Mouse (Mus musculus): ENCODE results near the gene Slc25a23. TPM values are rescaled to one million over a fixed set of nuclear protein-coding genes. Genes with fewer than 3 reads are reported as not detected.

The Slc25a23 gene
- total RNA-seq (2021): 100 to 1,000 TPM; 347 to 354 TPM

DNA sequence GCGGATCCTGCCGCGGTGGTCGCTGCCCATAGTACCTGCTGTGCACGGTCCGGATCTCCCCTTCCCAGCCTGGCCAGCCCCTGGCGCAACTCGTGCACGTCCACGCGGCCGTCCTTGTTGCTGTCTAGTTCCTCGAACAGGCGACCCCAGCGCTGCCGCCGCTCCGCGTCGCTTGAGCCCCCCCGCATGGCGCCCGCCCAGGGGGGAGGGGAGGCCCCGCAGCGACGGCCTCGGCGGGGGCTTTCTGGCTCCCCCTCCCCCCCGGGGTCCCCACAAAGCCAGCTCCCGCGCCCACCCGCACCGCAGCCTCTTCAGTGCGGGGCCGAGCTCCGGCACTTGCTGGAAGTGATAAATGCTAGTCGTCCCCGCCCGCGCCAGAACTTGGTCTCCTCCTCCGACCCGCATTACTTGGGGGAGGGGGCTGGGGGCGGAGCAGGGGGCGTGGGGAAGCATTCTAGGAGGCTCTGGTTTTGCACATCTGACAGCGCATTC is at the start of gene Slc25a23:
Gene Slc25a23, minus strand, starts transcription at position 378 of the 492 bp plus-strand sequence.
- intact Hi-C loops (cut with DNase I): no loop called here
- peak; percentile 76 for DNase-seq (ENCODE audit: low spot score in 2 of 2)

DNA sequence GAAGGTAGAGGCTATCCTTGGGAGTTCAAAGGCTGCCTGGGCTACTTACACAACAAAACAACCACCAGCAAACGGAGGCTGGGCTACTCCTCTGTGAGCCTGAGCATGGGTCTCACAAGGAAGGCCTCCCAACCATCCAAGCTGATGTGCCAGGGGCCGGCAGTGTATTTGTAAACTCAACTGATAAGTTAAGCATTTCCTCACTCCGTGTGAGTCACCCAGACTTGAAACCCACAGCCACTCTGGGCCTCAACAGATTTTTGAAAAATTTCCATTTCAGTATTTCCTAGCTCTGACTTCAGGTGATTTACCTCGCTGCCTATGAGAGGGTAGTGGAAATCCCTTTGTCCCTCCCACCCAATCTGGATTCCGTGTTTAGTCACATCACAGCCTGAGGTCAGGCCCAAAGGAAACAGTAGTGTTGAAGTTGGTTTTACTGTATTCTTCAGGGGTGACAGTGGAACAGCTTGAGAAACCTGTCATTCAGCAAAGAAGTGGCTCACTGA is 49.1 kb upstream of the Slc25a23 start:
- intact Hi-C loops (cut with DNase I): no loop called here
- no peak for DNase-seq (ENCODE audit: low spot score in 2 of 2)

DNA sequence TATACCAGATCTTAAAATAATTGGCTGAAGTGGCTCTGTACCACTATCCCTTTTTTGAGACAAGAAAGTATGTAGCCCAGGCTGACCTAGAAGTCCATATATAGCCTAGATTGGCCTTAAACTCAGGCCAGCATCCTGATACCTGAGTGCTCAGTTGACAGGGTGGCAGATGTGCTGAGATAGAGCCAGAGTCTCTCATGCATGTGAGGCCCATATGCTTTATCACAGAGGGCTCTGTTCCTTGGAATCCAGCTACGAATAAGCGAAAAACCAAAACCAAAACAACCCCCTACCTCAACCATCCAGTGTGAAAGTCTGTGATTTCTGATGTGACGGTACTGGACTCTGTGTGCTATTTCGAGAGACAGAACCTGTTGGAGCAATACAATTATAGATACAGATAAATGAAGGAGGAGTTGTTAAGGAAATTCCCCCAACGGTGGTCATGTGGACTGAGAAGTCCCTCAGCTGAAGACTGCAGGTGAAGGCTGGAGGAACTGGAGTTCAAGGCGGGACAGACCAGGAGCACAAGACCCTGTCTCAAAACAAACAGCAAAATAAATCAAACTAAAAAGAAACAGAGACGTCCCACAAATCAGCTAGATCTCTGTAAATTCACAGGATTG is 48.5 kb upstream of the Slc25a23 start:
- intact Hi-C loops (cut with DNase I): no loop called here

DNA sequence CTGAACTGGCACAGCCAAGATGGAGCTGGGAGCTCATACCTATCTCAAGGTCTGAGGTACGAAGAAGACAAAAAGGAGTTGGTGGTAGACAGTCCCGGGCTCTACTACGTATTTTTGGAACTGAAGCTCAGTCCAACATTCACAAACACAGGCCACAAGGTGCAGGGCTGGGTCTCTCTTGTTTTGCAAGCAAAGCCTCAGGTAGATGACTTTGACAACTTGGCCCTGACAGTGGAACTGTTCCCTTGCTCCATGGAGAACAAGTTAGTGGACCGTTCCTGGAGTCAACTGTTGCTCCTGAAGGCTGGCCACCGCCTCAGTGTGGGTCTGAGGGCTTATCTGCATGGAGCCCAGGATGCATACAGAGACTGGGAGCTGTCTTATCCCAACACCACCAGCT is 47.4 kb upstream of the Slc25a23 start:
- intact Hi-C loops (cut with DNase I): no loop called here

More for the DNA sequence above, 48.5 kb upstream of the Slc25a23 start:
- DNase-seq (ENCODE audit: low spot score in 2 of 2): no peak

DNA sequence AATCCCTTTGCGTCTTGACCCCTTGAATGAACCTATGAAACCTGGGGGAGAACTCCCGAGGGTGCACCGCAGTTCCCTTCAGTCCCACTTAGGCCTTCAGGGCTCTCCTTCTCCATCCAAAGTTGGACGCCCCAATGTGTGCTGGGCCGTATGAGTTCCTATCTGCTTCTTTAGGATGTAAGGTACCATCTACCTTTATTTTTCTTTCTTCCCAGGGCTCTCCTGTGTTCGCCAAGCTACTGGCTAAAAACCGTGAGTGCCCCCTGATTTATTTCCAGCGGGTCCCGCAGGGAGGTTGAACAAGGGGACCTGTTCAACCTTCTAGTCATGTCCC is 46.3 kb upstream of the Slc25a23 start:
- no peak for DNase-seq (ENCODE audit: low spot score in 2 of 2)
- intact Hi-C loops (cut with DNase I): no loop called here

More for the DNA sequence above, 47.4 kb upstream of the Slc25a23 start:
- DNase-seq (ENCODE audit: low spot score in 2 of 2): no peak

DNA sequence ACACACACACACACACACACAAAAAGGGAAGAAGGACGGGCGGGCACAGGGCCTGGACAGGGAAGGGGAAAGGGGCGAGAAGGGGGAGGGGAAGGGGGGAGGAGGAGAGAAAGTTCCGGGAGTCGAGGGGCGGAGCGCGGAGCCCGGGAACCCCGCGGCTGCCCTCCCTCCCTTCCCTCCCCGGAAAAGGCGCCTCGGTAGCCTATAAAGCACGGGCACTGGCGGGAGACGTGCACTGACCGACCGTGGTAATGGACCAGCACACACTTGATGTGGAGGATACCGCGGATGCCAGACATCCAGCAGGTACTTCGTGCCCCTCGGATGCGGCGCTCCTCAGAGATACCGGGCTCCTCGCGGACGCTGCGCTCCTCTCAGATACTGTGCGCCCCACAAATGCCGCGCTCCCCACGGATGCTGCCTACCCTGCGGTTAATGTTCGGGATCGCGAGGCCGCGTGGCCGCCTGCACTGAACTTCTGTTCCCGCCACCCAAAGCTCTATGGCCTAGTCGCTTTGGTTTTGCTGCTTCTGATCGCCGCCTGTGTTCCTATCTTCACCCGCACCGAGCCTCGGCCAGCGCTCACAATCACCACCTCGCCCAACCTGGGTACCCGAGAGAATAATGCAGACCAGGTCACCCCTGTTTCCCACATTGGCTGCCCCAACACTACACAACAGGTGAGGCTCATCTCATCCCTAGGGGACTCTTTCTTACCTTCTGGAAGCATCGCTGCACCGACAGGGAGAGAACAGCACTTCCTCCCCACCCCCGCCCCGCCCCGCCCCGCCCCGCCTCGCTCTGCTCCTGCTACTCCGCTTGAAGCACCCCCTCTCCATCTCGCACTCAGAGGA is 45.7 kb upstream of the Slc25a23 start, which contains the start of gene Tnfsf9:
Gene Tnfsf9, plus strand, starts transcription at position 145 of the 854 bp plus-strand sequence.
- peak; percentile 11 to 32 for DNase-seq (ENCODE audit: low spot score in 2 of 2)
- intact Hi-C loops (cut with DNase I): no loop called here

DNA sequence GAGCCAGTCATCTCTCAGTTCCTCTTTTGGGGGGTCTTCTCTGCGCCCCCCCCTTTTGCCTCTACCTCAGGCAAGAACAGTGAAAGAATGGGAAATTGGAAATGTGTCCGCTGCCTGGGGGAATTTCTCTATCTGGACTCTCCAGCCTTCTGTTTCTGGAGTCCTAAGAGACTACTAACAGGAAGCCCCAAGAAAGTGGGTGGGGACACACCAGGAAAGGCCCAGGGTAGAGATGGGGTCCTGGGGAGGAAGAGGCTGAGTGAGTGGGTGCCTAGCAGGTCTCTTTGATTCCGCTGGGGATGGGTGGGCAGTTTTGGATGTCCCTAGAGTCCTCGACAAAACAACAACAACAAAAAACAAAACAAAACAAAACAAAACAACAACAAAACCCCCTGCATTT is 44.8 kb upstream of the Slc25a23 start:
- intact Hi-C loops (cut with DNase I): no loop called here
- DNase-seq (ENCODE audit: low spot score in 2 of 2): no peak

DNA sequence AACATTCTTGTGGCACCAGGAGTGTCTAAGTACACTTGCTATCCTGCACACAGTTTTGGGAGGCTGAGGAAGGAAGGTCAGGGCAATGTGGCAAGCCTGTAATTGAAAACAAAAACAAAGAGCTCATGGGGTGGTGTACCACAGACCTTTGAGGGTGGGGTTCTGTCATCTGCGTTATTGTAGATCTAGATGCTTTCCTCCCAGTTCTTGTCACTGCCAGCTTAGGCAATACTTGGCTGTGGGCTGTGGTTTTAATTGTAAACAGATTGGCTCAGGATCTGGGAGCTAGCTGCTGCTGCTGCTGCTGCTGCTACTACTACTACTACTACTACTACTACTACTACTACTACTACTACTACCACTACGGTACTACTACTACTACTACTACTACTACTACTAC is 42.6 kb upstream of the Slc25a23 start:
- no peak for DNase-seq (ENCODE audit: low spot score in 2 of 2)
- intact Hi-C loops (cut with DNase I): no loop called here

DNA sequence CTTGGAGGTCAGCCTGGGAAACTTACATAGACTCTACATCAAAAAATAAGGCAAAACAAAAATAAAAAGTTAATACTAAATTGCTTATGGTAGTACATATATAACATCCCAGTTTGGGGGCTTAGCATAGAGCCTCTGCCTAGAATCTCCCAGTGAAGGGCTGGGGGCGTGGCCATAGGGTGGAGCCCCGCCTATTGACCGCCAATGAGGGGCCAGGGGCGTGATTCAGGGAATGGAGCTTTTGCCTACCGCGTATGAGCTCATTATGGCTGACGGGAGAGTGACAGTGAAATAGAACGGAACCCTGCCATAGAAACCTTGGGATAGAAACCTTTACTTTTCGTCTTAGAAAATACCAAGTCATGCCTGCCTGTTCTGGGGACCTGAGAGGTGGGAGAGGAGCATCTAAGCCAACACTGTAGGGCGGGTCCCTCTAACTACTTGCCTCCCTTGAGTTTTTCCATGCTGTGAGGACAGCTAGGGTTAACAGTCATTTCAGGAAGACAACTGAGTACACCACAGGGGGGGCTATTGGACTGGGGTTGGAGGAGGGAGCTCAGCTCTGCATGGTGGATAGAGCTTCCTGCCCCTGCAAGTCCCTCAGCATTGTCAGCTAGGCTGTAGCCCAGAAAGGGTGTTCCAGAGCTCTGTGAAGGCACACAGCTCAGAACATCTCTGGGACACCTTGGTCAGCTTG is 40.1 kb upstream of the Slc25a23 start:
- intact Hi-C loops (cut with DNase I): loop anchor here (5.0 kb wide), 1 partner anchor 233 kb away; no protein-coding TSS in a partner anchor
- no peak for DNase-seq (ENCODE audit: low spot score in 2 of 2)

DNA sequence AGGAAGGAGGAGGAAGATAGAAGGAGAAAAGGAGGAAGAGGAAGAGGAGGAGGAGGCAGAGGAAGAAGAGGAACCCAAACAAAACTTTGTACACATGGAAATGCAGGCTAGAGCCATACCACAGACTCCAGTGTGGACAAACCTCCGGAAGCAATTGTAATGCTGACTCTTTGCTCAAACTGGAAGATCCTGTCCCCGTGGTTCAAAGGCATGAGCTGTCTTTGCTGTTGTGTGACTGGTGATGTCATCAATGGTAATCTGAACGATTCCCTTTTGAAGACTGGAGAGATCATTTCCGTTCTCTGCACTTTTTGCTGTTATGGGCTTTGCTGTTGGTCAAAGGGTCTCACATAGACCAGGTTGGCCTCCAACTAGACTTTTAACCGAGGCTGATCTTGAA is 38.7 kb upstream of the Slc25a23 start:
- no peak for DNase-seq (ENCODE audit: low spot score in 2 of 2)
- intact Hi-C loops (cut with DNase I): loop anchor here (5.0 kb wide), 1 partner anchor 234 kb away; no protein-coding TSS in a partner anchor

DNA sequence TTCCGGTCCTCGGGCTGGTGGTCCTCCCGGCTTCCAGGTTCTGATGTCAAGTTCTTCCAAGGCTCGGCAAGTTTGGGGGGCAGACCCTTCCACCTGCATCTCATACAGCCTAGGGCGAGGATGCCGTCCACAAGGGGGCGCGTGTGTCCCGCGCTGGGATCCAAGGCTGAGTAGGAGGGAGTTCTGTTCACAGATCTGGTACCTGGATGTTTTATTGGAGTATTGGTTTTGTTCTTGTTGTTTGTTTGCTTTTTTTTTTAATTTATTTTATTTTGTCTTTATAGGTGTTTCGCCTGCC is 36.9 kb upstream of the Slc25a23 start:
- intact Hi-C loops (cut with DNase I): loop anchor here (1.0 to 5.0 kb wide), 2 partner anchors 70 to 236 kb away; no protein-coding TSS in a partner anchor
- DNase-seq (ENCODE audit: low spot score in 2 of 2): peak; percentile 70 to 78

DNA sequence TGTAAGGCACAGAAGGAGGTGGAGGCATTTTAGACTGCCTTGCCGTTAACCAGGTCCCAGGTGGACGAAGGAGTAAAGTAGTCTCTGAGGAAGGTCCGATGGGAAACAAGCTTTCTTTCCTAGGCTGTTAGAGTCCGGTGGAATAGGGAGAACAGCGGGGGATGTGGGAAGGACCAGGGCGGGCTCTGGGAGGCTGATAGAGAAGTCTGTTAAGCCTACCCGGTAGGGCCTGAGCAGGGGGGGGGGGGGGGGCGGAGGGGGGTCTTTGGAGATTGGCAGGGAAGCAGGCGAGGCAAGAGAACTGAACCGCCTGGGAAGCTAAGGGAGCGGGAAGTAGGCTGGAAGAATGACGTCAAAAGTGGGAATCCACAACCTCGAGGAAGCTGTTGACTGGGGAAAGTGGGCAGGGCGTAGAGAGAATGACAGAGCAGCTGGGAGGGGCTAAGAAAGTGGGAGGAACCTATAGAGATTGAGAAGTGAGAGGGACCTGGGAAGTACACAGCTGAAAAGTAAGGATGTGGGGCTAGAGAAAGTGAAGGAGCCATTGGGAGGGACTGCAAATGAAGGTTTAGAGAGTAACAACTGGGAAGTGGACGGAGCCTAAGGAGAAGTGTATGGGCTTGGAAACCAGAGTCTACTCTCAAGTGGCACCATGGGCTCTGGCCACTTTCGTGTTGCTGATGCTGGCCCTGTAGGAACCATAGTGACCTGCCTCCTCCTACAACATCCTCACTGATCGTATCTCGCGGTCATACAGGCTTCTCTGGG is 36.4 kb upstream of the Slc25a23 start:
- intact Hi-C loops (cut with DNase I): loop anchor here (1.0 to 5.0 kb wide), 2 partner anchors 70 to 236 kb away; no protein-coding TSS in a partner anchor
- DNase-seq (ENCODE audit: low spot score in 2 of 2): peak in 1 of 2 experiments; percentile 18

DNA sequence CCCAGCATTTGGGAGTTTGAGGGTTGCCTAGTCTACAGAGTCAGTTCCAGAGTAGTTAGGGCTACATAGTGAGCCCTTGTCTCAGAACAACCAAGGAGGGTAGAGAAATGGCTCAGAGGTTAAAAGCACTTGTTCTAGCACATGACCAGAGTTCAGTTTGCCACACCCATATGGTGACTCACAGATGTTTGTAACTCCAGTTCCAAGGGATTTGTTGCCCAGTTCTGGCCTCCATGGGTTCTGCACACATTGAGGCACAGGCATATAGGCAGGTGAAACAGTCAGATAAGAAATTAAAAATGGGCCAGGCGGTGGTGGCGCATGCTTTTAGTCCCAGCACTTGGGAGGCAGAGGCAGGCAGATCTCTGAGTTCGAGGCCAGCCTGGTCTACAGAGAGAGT is 34.6 kb upstream of the Slc25a23 start:
- DNase-seq (ENCODE audit: low spot score in 2 of 2): no peak

DNA sequence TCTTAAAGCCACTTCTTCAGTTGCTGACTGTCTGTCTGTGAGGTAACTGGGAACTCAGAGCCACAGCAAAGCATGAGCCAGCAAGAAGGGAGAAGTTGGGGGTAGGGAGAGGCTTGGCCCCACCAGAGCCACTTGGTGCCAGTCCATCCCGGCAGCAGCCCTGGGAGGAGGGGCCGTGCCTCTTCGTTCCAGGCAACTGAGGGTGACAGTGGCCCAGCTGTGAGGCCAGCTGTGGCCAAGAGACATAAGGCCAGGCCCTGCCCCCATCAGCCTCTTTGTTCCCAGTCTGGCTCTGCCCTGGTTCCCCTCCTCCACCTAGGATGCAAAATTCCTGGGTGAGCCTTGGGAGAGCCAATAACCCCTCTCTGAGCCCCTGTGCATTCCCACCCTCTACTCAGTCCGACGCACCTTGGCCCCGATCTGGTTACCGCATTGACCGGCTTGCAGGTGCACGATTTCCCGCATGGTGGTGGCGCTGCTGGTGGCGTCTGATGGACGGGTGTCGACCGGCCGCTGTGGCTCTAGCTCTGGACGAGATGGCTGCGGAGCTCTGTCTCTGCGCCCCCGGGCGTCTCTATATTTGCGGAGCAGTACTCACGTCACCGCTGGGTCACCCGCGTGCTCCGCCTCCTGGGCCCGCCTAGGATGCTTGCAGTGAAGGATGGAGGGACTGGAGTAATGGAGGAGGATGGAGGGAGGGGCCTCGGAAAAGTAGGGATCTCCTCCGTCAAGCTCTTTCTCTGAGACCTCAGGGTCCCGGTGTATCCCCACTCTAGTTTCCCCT is 27.6 kb upstream of the Slc25a23 start, which contains the start of gene Tubb4a:
Gene Tubb4a, minus strand, starts transcription at position 734 of the 784 bp plus-strand sequence.
- DNase-seq (ENCODE audit: low spot score in 2 of 2): peak; percentile 86 to 87
- intact Hi-C loops (cut with DNase I): no loop called here

More for the DNA sequence above, 34.6 kb upstream of the Slc25a23 start:
- intact Hi-C loops (cut with DNase I): no loop called here

DNA sequence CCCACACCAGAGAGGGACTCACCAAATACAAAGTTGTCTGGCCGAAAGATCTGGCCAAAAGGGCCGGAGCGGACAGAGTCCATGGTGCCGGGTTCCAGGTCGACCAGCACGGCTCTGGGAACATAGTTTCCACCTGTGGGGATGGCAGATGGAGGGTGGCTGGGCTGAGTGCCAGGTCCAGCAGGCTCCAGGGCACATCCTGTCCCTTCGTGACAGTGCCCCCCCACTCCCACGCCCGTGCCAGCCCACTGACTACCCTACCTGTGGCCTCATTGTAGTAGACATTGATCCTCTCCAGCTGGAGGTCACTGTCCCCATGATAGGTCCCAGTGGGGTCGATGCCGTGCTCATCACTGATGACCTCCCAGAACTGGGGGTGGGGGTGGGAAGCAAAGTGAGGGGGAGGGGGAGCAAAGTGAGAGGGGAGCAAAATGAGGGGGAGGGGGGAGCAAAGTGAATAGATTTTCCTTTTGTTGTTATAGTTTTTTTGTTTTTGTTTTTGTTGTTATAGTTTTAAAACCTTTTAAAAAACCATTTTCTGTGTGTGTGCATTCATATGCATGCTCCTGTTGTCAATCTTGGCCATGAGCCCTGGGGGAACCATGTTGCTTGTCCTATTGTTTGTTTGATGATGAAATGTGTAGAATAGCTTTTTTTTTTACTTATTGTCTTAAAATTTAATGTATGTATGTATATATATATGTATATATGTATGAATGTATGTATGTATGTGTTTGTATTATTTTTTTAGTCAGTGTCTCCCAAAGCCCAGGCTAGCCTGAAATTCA is 26.5 kb upstream of the Slc25a23 start:
- intact Hi-C loops (cut with DNase I): no loop called here
- no peak for DNase-seq (ENCODE audit: low spot score in 2 of 2)

DNA sequence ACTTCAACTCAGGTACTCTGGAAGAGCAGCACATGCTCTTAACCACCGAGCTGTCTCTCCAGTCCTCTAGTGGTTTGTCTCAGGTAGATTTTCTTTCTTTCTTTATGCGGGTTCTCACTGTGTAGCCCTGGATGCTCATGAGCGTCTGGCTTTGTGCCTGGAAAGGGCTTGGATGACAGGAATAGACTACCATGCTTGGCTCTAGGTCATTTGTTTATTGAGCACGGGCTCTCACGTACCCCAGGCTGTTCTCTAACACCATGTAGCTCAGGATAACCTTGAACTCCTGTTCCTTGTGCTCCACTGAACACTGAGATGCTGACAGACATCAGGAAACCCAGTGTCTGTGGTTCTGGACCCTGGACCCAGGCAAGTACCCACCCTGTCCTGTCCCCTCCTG is 22.8 kb upstream of the Slc25a23 start:
- no peak for DNase-seq (ENCODE audit: low spot score in 2 of 2)
- intact Hi-C loops (cut with DNase I): no loop called here

DNA sequence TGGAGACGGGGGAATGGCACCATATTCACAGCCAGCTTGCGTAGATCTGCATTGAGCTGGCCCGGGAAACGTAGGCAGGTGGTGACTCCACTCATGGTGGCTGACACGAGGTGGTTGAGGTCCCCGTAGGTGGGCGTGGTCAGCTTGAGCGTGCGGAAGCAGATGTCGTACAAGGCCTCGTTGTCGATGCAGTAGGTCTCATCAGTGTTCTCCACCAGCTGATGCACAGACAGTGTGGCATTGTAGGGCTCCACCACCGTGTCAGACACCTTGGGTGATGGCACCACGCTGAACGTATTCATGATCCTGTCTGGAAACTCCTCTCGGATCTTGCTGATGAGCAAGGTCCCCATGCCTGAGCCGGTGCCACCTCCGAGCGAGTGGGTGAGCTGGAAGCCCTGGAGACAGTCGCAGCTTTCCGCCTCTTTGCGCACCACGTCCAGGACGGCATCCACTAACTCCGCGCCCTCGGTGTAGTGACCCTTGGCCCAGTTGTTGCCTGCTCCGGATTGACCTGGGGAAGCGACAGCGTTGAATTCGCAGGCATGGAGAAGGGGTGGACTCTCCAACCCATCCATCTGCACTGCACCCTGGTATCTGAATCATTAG is 21.7 kb upstream of the Slc25a23 start:
- intact Hi-C loops (cut with DNase I): no loop called here
- no peak for DNase-seq (ENCODE audit: low spot score in 2 of 2)

All from left cerebral cortex, postnatal 36 days (tissue).